Mouse (Mus musculus) testis, adult 2 months (tissue): ENCODE measurements at regions not wholly inside any gene's neighbourhood (a gene's known extent, or its start where the extent isn't known, plus 50 kb on each side); places are given as distances from the start of the nearest gene placed in this dataset.

ENCODE experiments used
- CTCF ChIP-seq: fragments of 200-500 bp; IDR thresholded peaks from 2 replicates; pipeline ENCODE4 v1.5.1; 2012; ENCODE audit warnings: low read depth, mild to moderate bottlenecking, inconsistent platforms, low read length, moderate library complexity; ENCODE audit not compliant: control insufficient read depth, insufficient read depth, insufficient replicate concordance
- POLR2A ChIP-seq: fragments of 200-500 bp; IDR thresholded peaks from 2 replicates; pipeline ENCODE4 v1.6.1; 2012; ENCODE audit warnings: low read depth, mild to moderate bottlenecking, inconsistent platforms, low read length, moderate library complexity; ENCODE audit not compliant: control insufficient read depth

GRCm38 (mm10) chr12:15718827-15719226 is 97.9 kb downstream of the Trib2 start:
- TF ChIP-seq CTCF, result no peak
- no peak for TF ChIP-seq POLR2A
